Mouse (Mus musculus) brain, embryonic 14.5 days (tissue): ENCODE results near the gene 2610001J05Rik.

Experiments
- CTCF ChIP-seq: fragments of 200-500 bp; IDR thresholded peaks from 2 replicates; pipeline ENCODE4 v1.5.1; 2012; ENCODE audit warnings: inconsistent platforms, mild to moderate bottlenecking, moderate library complexity, borderline replicate concordance; ENCODE audit not compliant: insufficient read depth, insufficient read length; ENCODE audit errors: extremely low read depth
- POLR2A ChIP-seq: fragments of 200-500 bp; IDR thresholded peaks from 2 replicates; pipeline ENCODE4 v1.6.1; 2012; ENCODE audit warnings: mild to moderate bottlenecking, inconsistent platforms, borderline replicate concordance; ENCODE audit not compliant: poor library complexity, insufficient read depth, insufficient read length, severe bottlenecking; ENCODE audit errors: extremely low read depth

DNA sequence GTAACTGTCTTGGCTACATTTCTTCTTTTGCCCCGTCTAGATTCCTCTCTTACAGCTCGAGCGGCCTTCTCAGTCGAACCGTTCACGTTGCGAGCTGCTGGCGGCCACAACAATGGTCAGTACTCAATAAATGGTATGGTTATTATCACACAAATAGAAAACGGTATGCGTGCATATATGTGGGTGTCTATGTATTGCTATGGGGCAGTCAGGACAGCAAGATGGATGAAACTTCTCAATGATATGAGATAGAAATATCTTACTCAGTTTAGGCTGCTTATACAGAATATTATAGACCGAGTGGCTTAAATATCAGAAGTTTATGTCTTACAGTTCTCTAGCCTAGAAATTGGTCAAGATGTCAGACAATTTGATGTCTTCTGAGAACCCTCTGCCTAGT is 17.1 kb downstream of the 2610001J05Rik start:
- TF ChIP-seq CTCF (no peak), POLR2A (no peak)
